Mouse (Mus musculus): ENCODE measurements around the gene Tacc2. TPM values are rescaled to one million over a fixed set of nuclear protein-coding genes. Genes with fewer than 3 reads are reported as not detected.
"Not testable (repeated sequence)": the region's sequence is repeated elsewhere in the genome, so short reads cannot be mapped to it uniquely, and the experiment has no call there.

Gene Tacc2
- polyA plus RNA-seq, 1 experiment: 72.2 TPM

DNA sequence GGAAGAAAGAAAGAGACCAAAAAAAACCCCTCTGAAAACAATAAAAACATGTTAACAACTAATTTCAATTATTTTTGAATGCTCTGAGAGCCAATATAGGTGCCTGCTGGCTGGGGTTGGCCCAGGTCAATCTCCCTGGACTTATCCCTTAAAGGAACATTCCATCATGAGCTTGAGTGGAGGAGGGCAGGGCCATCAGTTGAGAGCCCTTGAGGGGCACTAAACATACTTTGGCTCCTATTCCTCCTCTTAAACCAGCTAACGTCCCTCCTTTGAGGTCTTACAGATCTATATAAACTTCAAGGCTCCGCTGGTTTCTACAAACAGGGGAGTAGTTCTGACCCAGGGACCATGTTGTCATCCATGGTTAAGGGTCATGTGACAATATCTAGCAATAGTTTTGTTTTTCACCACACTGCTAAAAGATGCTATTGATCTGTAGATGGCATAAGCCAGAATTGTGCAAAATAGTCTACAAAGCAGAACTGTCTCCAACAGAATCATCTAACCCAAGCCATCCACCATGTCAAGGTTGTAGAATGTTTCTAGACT, 9.4 kb downstream of the Tacc2 start:
- H3K4me3 ChIP-seq (ENCODE audit: insufficient read depth, low read depth, low read length): no peak overlapping the region
- H3K27me3 ChIP-seq (replicated peaks; ENCODE audit: control insufficient read depth, insufficient read depth, low read length): no peaks in the 10 kb centered on the region
- TF ChIP-seq CTCF (conservative IDR thresholded peaks at IDR 0.05; ENCODE audit: insufficient read depth, insufficient read length, low read depth, low read length): no peak
- TF ChIP-seq POLR2A (IDR thresholded peaks at IDR 0.05; ENCODE audit: low read depth, low read length): no peak
- WGBS: 81% methylated on average over 2 of the region's 2 CpGs
- DNase-seq: no peak
- H3K36me3 ChIP-seq (ENCODE audit: control insufficient read depth, insufficient read depth, low read length): no peaks in the 10 kb centered on the region
- H3K27ac ChIP-seq (ENCODE audit: insufficient read depth, low read depth, low read length): no peak overlapping the region
- H3K4me1 ChIP-seq (ENCODE audit: control insufficient read depth, insufficient read depth, low read length): peaks cover 9% of the 10 kb centered on the region

DNA sequence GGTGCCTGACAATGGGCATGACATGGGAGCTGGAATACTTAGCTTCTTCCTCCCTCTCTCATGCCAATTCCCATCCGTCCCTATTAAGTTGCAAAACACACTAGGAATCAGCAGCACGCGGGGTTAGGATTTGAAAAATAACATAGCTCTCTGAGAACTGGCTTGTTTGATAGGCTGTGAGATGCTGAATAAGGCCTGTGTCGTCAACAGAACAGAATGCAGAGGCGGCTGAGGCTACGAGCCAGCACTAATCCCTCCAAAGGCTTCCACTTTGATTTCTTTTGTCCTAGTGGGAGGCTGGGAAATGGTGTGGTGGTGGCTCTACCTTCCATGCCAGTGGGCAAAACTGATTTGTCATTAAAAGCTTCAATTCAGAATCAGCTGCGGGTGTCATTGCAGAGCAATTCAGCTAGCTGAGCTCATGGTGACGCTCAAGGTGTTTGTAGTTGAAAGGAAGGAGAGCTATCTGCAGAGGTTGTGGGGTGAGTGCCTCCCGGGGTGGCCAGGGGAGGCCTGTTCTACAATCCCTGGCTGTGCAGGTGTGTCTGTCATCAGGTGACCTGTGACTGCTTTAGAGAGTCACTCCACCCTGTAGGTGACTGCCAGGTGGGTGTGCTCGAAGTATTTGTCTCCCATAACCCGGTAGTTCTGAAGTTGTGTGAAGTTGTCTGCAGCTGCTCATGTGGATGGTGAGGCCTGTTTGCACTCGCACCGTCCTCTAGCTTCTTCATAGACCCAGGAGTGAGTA, 13.0 kb downstream of the Tacc2 start:
- Histone ChIP-seq H3K27me3 (replicated peaks; ENCODE audit: control insufficient read depth, insufficient read depth, low read length) (no peaks in the 10 kb centered on the region), H3K36me3 (ENCODE audit: control insufficient read depth, insufficient read depth, low read length) (no peaks in the 10 kb centered on the region), H3K4me1 (ENCODE audit: control insufficient read depth, insufficient read depth, low read length) (peaks cover 12% of the 10 kb centered on the region), H3K4me3 (ENCODE audit: insufficient read depth, low read depth, low read length) (no peak overlapping the region), H3K27ac (ENCODE audit: insufficient read depth, low read depth, low read length) (peak overlapping the region; percentile 90; the same call in 1 of the 2 replicates)
- no peak for DNase-seq
- 79% methylated on average over 13 of the region's 13 CpGs for WGBS
- TF ChIP-seq POLR2A (IDR thresholded peaks at IDR 0.05; ENCODE audit: low read depth, low read length): no peak
- TF ChIP-seq CTCF (conservative IDR thresholded peaks at IDR 0.05; ENCODE audit: insufficient read depth, insufficient read length, low read depth, low read length): no peak

DNA sequence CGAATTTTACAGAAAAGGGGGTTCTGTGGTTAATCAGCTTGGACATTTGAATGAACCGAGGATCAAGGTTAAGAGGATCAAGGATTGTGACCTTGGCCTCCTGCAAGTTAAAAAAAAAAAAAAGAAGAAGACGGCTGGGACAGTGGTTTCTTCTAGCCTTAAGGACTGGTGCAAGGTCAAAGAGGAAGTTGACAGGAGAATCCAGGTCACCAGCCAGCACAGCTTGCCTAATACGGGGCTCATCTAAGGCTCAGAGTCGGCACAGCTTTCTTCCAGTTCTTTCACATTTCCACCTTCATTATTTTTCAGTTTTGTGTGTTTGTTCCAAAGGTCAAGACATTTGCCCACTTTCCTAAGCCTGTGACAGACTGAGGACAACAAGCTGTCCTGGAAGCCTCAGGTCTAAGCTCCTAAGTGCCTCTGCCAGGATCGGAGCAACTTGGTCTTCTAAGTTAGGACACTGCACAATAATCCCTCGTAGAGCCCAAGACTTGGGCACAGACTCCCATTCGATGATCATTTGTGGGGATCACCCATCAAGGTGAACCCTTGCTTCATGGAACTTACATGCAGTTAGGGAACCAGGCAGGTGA, 13.7 kb downstream of the Tacc2 start:
- 34% methylated on average over 8 of the region's 8 CpGs for WGBS
- TF ChIP-seq POLR2A (IDR thresholded peaks at IDR 0.05; ENCODE audit: low read depth, low read length): no peak
- TF ChIP-seq CTCF (conservative IDR thresholded peaks at IDR 0.05; ENCODE audit: insufficient read depth, insufficient read length, low read depth, low read length): no peak
- no peaks in the 10 kb centered on the region for H3K36me3 ChIP-seq (ENCODE audit: control insufficient read depth, insufficient read depth, low read length)
- peak overlapping the region; percentile 90; the same call in 1 of the 2 replicates for H3K27ac ChIP-seq (ENCODE audit: insufficient read depth, low read depth, low read length)
- peaks cover 12% of the 10 kb centered on the region for H3K4me1 ChIP-seq (ENCODE audit: control insufficient read depth, insufficient read depth, low read length)
- no peak for DNase-seq
- no peak overlapping the region for H3K4me3 ChIP-seq (ENCODE audit: insufficient read depth, low read depth, low read length)
- H3K27me3 ChIP-seq (replicated peaks; ENCODE audit: control insufficient read depth, insufficient read depth, low read length): no peaks in the 10 kb centered on the region

DNA sequence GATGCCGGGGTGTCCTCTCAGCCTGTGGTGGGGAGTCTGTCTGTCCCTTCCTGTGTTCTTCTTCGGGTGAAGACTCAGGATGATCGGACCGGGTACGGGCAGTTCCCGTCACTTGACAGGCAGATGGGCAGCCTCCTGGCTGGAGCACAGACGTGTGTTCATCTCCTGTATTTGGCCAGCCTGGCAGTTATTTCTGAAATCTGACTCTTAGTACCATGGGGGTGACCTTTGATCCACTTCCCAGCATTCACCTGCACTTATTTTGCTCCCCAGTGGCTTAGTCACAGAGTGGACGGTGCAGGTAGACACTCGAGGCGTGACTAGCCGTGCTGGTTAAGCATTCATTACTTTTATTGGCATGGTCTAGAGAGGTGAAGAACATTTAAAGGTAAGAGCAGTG, 15.7 kb downstream of the Tacc2 start:
- WGBS: no CpG with 5 or more reads among the region's 11 CpGs
- H3K36me3 ChIP-seq (ENCODE audit: control insufficient read depth, insufficient read depth, low read length); H3K27me3 ChIP-seq (replicated peaks; ENCODE audit: control insufficient read depth, insufficient read depth, low read length): not testable (repeated sequence)

DNA sequence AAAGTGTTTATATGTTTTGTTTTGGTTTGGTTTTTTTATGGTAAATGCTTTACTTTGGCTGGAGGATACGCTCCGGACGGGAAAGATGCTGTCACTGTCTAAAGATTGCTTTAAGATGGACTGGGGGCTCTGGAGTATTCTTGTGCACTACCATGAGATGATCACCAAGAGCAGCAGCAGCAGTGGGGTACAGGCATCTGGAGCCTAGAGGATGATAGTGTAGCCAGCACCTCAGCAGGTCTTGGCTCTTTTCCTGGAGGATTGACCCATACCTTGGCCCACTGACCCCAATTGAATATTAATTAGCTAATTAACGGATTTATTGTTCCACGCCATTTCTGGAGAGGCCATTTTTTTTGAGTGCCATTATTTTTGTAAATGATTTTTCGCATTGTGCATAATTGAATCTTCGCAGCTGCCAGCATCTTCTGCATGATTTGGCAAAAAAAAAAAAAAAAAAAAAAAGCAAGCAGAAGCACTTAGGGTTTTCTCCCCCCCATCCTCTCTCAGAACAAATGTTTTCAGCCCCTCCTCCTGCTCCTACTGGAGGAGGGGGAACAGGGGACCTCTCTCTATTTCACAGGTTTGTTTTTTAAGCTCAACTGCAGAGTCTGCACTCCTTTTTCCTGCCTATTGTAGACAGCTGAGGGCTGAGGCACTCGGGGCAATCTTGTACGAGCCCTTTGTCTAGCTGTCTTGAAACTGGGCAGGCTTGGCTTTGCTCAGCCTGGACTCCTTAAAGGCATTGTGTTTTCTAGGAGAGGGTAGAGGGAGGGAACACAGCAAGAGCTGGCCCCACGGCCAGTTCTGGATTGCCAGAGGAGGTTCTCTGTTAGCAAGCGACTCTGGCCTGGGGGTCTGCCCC, 16.4 kb downstream of the Tacc2 start:
- peak overlapping the region; percentile 89 for H3K27ac ChIP-seq (ENCODE audit: insufficient read depth, low read depth, low read length)
- 30% methylated on average over 9 of the region's 11 CpGs for WGBS
- H3K36me3 ChIP-seq (ENCODE audit: control insufficient read depth, insufficient read depth, low read length): not testable (repeated sequence)

More for the DNA sequence above, 15.7 kb downstream of the Tacc2 start:
- H3K27ac ChIP-seq (ENCODE audit: insufficient read depth, low read depth, low read length); H3K4me3 ChIP-seq (ENCODE audit: insufficient read depth, low read depth, low read length); DNase-seq: not testable (repeated sequence)
- H3K4me1 ChIP-seq (ENCODE audit: control insufficient read depth, insufficient read depth, low read length): peaks cover 17% of the 10 kb centered on the region

DNA sequence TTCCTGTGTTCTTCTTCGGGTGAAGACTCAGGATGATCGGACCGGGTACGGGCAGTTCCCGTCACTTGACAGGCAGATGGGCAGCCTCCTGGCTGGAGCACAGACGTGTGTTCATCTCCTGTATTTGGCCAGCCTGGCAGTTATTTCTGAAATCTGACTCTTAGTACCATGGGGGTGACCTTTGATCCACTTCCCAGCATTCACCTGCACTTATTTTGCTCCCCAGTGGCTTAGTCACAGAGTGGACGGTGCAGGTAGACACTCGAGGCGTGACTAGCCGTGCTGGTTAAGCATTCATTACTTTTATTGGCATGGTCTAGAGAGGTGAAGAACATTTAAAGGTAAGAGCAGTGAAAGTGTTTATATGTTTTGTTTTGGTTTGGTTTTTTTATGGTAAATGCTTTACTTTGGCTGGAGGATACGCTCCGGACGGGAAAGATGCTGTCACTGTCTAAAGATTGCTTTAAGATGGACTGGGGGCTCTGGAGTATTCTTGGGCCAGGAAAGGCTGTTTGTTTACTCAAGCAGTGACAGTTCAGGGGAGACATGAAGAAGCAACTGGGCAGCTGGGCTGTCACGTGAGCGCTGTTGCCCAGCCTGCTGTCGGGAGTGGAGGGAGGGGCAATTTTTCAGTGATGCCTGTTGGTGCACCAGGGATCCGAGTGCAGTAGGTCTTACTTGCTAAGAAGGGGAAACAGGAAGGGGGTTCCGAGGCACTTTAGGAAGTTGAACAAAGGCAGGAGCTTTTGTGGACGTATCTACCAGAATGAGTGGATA, 19.0 kb downstream of the Tacc2 start:
- DNase-seq: peak; percentile 85
- peak overlapping the region; percentile 50 for H3K4me3 ChIP-seq (ENCODE audit: insufficient read depth, low read depth, low read length)
- H3K4me1 ChIP-seq (ENCODE audit: control insufficient read depth, insufficient read depth, low read length): peaks cover 18% of the 10 kb centered on the region
- H3K27me3 ChIP-seq (replicated peaks; ENCODE audit: control insufficient read depth, insufficient read depth, low read length); H3K36me3 ChIP-seq (ENCODE audit: control insufficient read depth, insufficient read depth, low read length): not testable (repeated sequence)
- H3K27ac ChIP-seq (ENCODE audit: insufficient read depth, low read depth, low read length): peak overlapping the region; percentile 91
- WGBS: 17% methylated on average over 9 of the region's 19 CpGs

More for the DNA sequence above, 16.4 kb downstream of the Tacc2 start:
- peak; percentile 57 for DNase-seq
- peak overlapping the region; percentile 42; the same call in 1 of the 2 replicates for H3K4me3 ChIP-seq (ENCODE audit: insufficient read depth, low read depth, low read length)
- H3K27me3 ChIP-seq (replicated peaks; ENCODE audit: control insufficient read depth, insufficient read depth, low read length): not testable (repeated sequence)
- peaks cover 17% of the 10 kb centered on the region for H3K4me1 ChIP-seq (ENCODE audit: control insufficient read depth, insufficient read depth, low read length)

Data from kidney, adult 2 months (tissue).